Mouse (Mus musculus) midbrain, postnatal 0 days (tissue): ENCODE measurements at regions not wholly inside any gene's neighbourhood (a gene's known extent, or its start where the extent isn't known, plus 50 kb on each side); places are given as distances from the start of the nearest gene placed in this dataset.

ENCODE experiments used
- ATAC-seq: fragments of 200-750 bp; cut with Nextera tagmentation; 2 replicates; pipeline ENCODE4 v1.8.0; 2017; ENCODE audit warnings: moderate number of reproducible peaks, mild to moderate bottlenecking, moderate TSS enrichment, moderate library complexity; ENCODE audit not compliant: low FRiP score
- DNase-seq: peaks from one replicate; pipeline ENCODE4 v3.0.0-alpha.2; 2015; ENCODE audit warnings: low spot score
- H3K27ac ChIP-seq: fragments of 300-500 bp; sonication (generic); 2 replicates; pipeline ENCODE4 v1.5.1; 2014; ENCODE audit warnings: low read depth, mild to moderate bottlenecking, low read length, mixed read lengths
- H3K27me3 ChIP-seq: fragments of 300-500 bp; sonication (generic); 2 replicates; pipeline ENCODE4 v1.6.1; 2014; ENCODE audit warnings: low read length, control low read depth, mixed read lengths; ENCODE audit not compliant: insufficient read depth
- H3K36me3 ChIP-seq: fragments of 300-500 bp; sonication (generic); 2 replicates; pipeline ENCODE4 v1.6.1; 2014; ENCODE audit warnings: low read length, control low read depth, mixed read lengths; ENCODE audit not compliant: insufficient read depth
- H3K4me1 ChIP-seq: fragments of 300-500 bp; sonication (generic); 2 replicates; pipeline ENCODE4 v1.6.1; 2014; ENCODE audit warnings: mild to moderate bottlenecking, control low read depth, antibody characterized with exemption, low read length, mixed read lengths; ENCODE audit not compliant: insufficient read depth
- H3K4me2 ChIP-seq: fragments of 300-500 bp; sonication (generic); 2 replicates; pipeline ENCODE4 v1.6.1; 2014; ENCODE audit warnings: low read depth, mild to moderate bottlenecking, low read length, mixed read lengths; ENCODE audit not compliant: poor library complexity, severe bottlenecking
- H3K4me3 ChIP-seq: fragments of 300-500 bp; sonication (generic); 2 replicates; pipeline ENCODE4 v1.5.1; 2014; ENCODE audit warnings: low read depth, mild to moderate bottlenecking, low read length, moderate library complexity
- H3K9ac ChIP-seq: fragments of 300-500 bp; sonication (generic); replicated peaks from 2 replicates; pipeline ENCODE4 v1.6.1; 2014; ENCODE audit warnings: mild to moderate bottlenecking, low read length, moderate library complexity, mixed read lengths; ENCODE audit not compliant: poor library complexity, severe bottlenecking
- H3K9me3 ChIP-seq: fragments of 300-500 bp; sonication (generic); 2 replicates; pipeline ENCODE4 v1.6.1; 2016; ENCODE audit warnings: low read length, control low read depth
- CTCF ChIP-seq: IDR thresholded peaks from 2 replicates; pipeline ENCODE4 v1.5.1; 2016; ENCODE audit warnings: antibody characterized with exemption, mild to moderate bottlenecking
- WGBS: fragments of 180-500 bp; shearing (Covaris S2); extraction: QIAGEN DNeasy Blood & Tissue Kit; methylation state at CpG from one replicate; pipeline ENCODE4 v1.1.7; 2014; 5-methylcytosine and 5-hydroxymethylcytosine counted together

- DNase-seq (no peak), ATAC-seq (no peak)
- no peak overlapping the region for H3K9ac ChIP-seq
- H3K36me3 ChIP-seq: no peaks in the 10 kb centered on the region
- H3K27me3 ChIP-seq: no peaks in the 10 kb centered on the region
- TF ChIP-seq CTCF: no peak
- H3K4me1 ChIP-seq: no peaks in the 10 kb centered on the region
- no peak overlapping the region for H3K4me2 ChIP-seq
- 92% methylated on average over 8 of the region's 8 CpGs for WGBS
- H3K4me3 ChIP-seq: no peak overlapping the region
- H3K9me3 ChIP-seq: no peaks in the 10 kb centered on the region
- H3K27ac ChIP-seq: no peak overlapping the region
Measured at GRCm38 (mm10) chr15:7037475-7037874, 52.9 kb upstream of the Lifr start.

- no peak for ATAC-seq
- Histone ChIP-seq H3K27me3 (no peaks in the 10 kb centered on the region), H3K36me3 (no peaks in the 10 kb centered on the region), H3K9ac (no peak overlapping the region), H3K4me2 (no peak overlapping the region), H3K27ac (no peak overlapping the region), H3K9me3 (no peaks in the 10 kb centered on the region), H3K4me1 (no peaks in the 10 kb centered on the region), H3K4me3 (no peak overlapping the region)
- DNase-seq: no peak
- TF ChIP-seq CTCF: no peak
- 96% methylated on average over 5 of the region's 5 CpGs for WGBS
Measured at GRCm38 (mm10) chr15:7039119-7039518, 51.3 kb upstream of the Lifr start.

- TF ChIP-seq CTCF: no peak
Measured at GRCm38 (mm10) chr15:7039825-7040224, 50.6 kb upstream of the Lifr start.

More at GRCm38 (mm10) chr15:7039825-7040224, 50.6 kb upstream of the Lifr start:
- no peak for ATAC-seq
- DNase-seq: no peak
- Histone ChIP-seq H3K4me1 (no peaks in the 10 kb centered on the region), H3K27me3 (no peaks in the 10 kb centered on the region), H3K9me3 (no peaks in the 10 kb centered on the region), H3K27ac (no peak overlapping the region), H3K4me3 (no peak overlapping the region), H3K9ac (no peak overlapping the region), H3K4me2 (no peak overlapping the region), H3K36me3 (no peaks in the 10 kb centered on the region)
- WGBS: 76% methylated on average over 4 of the region's 4 CpGs
